Mouse (Mus musculus): Measurements from ENCODE around the gene Mroh9.

Mroh9 gene

GRCm38 (mm10) chr1:163085570-163085969, at the start of gene Mroh9:
Mroh9 (minus strand) TSS chr1:163085670.
- DNase-seq, result no peak

GRCm38 (mm10) chr1:163129976-163130375, 44.5 kb upstream of the Mroh9 start:
- DNase-seq, result no peak

- no peak for DNase-seq
Measured at GRCm38 (mm10) chr1:163129129-163129900, 43.8 kb upstream of the Mroh9 start.

- DNase-seq, result no peak
Measured at GRCm38 (mm10) chr1:163126175-163126881, 40.9 kb upstream of the Mroh9 start.

GRCm38 (mm10) chr1:163122414-163122813, 36.9 kb upstream of the Mroh9 start:
- DNase-seq, result no peak

- DNase-seq, result no peak
Measured at GRCm38 (mm10) chr1:163113461-163114174, 28.1 kb upstream of the Mroh9 start.

- DNase-seq, result no peak
Measured at GRCm38 (mm10) chr1:163112482-163113164, 27.2 kb upstream of the Mroh9 start.

- no peak for DNase-seq
Measured at GRCm38 (mm10) chr1:163104960-163105359, 19.5 kb upstream of the Mroh9 start.

- peak; percentile 22 to 34 for DNase-seq
Measured at GRCm38 (mm10) chr1:163091438-163092155, 6.1 kb upstream of the Mroh9 start.

- peak; percentile 36 to 62 for DNase-seq
Measured at GRCm38 (mm10) chr1:163070502-163070901, 15.0 kb downstream of the Mroh9 start.

- DNase-seq, result no peak
Measured at GRCm38 (mm10) chr1:163060381-163060780, 25.1 kb downstream of the Mroh9 start.

GRCm38 (mm10) chr1:163057363-163057762, 28.1 kb downstream of the Mroh9 start:
- peak; percentile 17 to 24 for DNase-seq

- DNase-seq, result peak; percentile 21 to 34
Measured at GRCm38 (mm10) chr1:163055629-163056028, 29.8 kb downstream of the Mroh9 start.

GRCm38 (mm10) chr1:163023075-163023474, 62.4 kb downstream of the Mroh9 start:
- no peak for DNase-seq

- DNase-seq, result no peak
Measured at GRCm38 (mm10) chr1:163009220-163009619, 76.2 kb downstream of the Mroh9 start.

GRCm38 (mm10) chr1:163003496-163003895, 82.0 kb downstream of the Mroh9 start:
- DNase-seq, result no peak

- no peak for DNase-seq
Measured at GRCm38 (mm10) chr1:163001271-163001829, 84.1 kb downstream of the Mroh9 start.

GRCm38 (mm10) chr1:162987546-162987945, 97.9 kb downstream of the Mroh9 start:
- no peak for DNase-seq

- DNase-seq, result no peak
Measured at GRCm38 (mm10) chr1:162986777-162987176, 98.7 kb downstream of the Mroh9 start.

- no peak for DNase-seq
Measured at GRCm38 (mm10) chr1:162986121-162986748, 99.2 kb downstream of the Mroh9 start.

GRCm38 (mm10) chr1:162984428-162984827, 101.0 kb downstream of the Mroh9 start, which contains the start of gene Fmo3:
Fmo3 (minus strand) TSS chr1:162984528.
- DNase-seq, result no peak
